Mouse (Mus musculus) hindbrain, embryonic 11.5 days (tissue): ENCODE data around the gene Olfr855. TPM values are rescaled to one million over a fixed set of nuclear protein-coding genes. Genes with fewer than 3 reads are reported as not detected.

Experiments used
- ATAC-seq: fragments of 200-750 bp; cut with Nextera tagmentation; 2 replicates; pipeline ENCODE4 v1.8.0; 2017; ENCODE audit warnings: mild to moderate bottlenecking, moderate TSS enrichment, moderate library complexity; ENCODE audit not compliant: low FRiP score
- DNase-seq: peaks from one replicate; pipeline ENCODE4 v3.0.0-alpha.2; 2015; ENCODE audit warnings: low spot score
- H3K27ac ChIP-seq: fragments of 300-500 bp; sonication (generic); 2 replicates; pipeline ENCODE4 v1.5.1; 2014; ENCODE audit warnings: mild to moderate bottlenecking, low read depth, low read length
- H3K27me3 ChIP-seq: fragments of 300-500 bp; sonication (generic); 2 replicates; pipeline ENCODE4 v1.6.1; 2014; ENCODE audit warnings: mild to moderate bottlenecking, low read length, moderate library complexity, mixed read lengths; ENCODE audit not compliant: control insufficient read depth, insufficient read depth
- H3K36me3 ChIP-seq: fragments of 300-500 bp; sonication (generic); 2 replicates; pipeline ENCODE4 v1.6.1; 2014; ENCODE audit warnings: mild to moderate bottlenecking, low read length, moderate library complexity, mixed read lengths; ENCODE audit not compliant: control insufficient read depth, insufficient read depth
- H3K4me1 ChIP-seq: fragments of 300-500 bp; sonication (generic); replicated peaks from 2 replicates; pipeline ENCODE4 v1.6.1; 2014; ENCODE audit warnings: low read length, mixed read lengths; ENCODE audit not compliant: control insufficient read depth, insufficient read depth
- H3K4me2 ChIP-seq: fragments of 300-500 bp; sonication (generic); replicated peaks from 2 replicates; pipeline ENCODE4 v1.6.1; 2014; ENCODE audit warnings: mild to moderate bottlenecking, low read depth, low read length
- H3K4me3 ChIP-seq: fragments of 300-500 bp; sonication (generic); 2 replicates; pipeline ENCODE4 v1.5.1; 2014; ENCODE audit warnings: low read depth, low read length
- H3K9ac ChIP-seq: fragments of 300-500 bp; sonication (generic); 2 replicates; pipeline ENCODE4 v1.6.1; 2014; ENCODE audit warnings: low read depth, low read length
- H3K9me3 ChIP-seq: fragments of 300-500 bp; sonication (generic); 2 replicates; pipeline ENCODE4 v1.6.1; 2016; ENCODE audit warnings: low read length; ENCODE audit not compliant: control insufficient read depth
- WGBS: fragments of 180-500 bp; shearing (Covaris S2); extraction: QIAGEN DNeasy Blood & Tissue Kit; methylation state at CpG from one replicate; pipeline ENCODE4 v1.1.7; 2014; 5-methylcytosine and 5-hydroxymethylcytosine counted together
- polyA plus RNA-seq: library from polyadenylated mRNA; unstranded; fragments of >200 nt; fragmentation: Nextera tagmentation; extraction: Ambion mirVana; gene quantifications from 2 replicates; pipeline ENCODE4 v1.2.1, GENCODE M21; 2014

Gene Olfr855
- polyA plus RNA-seq = not detected in 2 replicates

DNA sequence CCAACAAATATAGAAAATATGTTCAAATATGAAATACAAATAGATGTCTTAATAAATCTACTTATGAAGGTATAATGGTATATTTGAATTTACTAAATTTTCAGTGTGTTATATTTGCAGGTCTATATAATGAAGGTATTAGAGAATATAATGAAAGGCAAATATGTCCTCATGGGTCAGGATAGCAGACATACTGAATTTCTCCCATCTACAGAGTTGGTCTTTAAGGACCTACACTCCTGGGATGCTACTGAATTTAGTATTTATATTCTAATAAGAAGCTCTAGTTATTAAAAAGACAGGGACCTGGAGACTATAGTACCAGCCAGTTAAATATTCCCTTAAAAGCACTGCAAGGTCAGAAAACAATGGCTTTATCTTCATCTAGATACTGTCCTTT is at the start of gene Olfr855:
Olfr855 (plus strand) TSS at position 301 of the 400 bp plus-strand sequence.
- Histone ChIP-seq H3K36me3 (no peaks in the 10 kb centered on the region), H3K4me3 (no peak within 1 kb of the TSS), H3K9me3 (no peaks in the 10 kb centered on the region), H3K27me3 (no peaks in the 10 kb centered on the region), H3K4me1 (no peaks in the 10 kb centered on the region), H3K4me2 (no peak within 1 kb of the TSS), H3K9ac (no peak within 1 kb of the TSS), H3K27ac (no peak within 1 kb of the TSS)
- DNase-seq = no peak
- no peak for ATAC-seq

DNA sequence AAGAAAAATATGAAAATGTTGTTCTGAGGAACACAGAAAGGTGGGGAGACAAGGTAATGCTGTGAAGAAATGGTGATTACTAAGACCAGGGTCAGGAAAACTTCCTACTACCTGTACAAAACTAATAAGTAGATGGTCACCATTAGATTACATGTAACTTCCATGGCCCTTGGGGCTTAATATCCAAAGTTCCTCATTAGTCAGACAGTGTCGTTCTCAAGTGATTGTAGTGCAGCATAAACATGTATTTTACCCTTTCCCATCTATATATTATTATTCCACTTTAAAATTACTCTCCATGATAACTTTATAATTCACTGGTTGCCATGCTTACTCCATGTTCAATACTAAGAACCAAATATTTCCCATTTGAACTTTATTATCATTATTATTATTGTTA is 41.4 kb upstream of the Olfr855 start, which contains the start of gene Olfr853:
Olfr853 (minus strand) TSS at position 101 of the 400 bp plus-strand sequence.
- no peaks in the 10 kb centered on the region for H3K4me1 ChIP-seq
- H3K36me3 ChIP-seq = no peaks in the 10 kb centered on the region
- H3K4me2 ChIP-seq = no peak within 1 kb of the TSS
- no peak for ATAC-seq
- no peaks in the 10 kb centered on the region for H3K27me3 ChIP-seq
- 80% methylated on average over 1 of the region's 1 CpGs for WGBS
- H3K4me3 ChIP-seq = no peak within 1 kb of the TSS
- no peak within 1 kb of the TSS for H3K27ac ChIP-seq
- no peak within 1 kb of the TSS for H3K9ac ChIP-seq
- H3K9me3 ChIP-seq = no peaks in the 10 kb centered on the region
- DNase-seq = no peak

DNA sequence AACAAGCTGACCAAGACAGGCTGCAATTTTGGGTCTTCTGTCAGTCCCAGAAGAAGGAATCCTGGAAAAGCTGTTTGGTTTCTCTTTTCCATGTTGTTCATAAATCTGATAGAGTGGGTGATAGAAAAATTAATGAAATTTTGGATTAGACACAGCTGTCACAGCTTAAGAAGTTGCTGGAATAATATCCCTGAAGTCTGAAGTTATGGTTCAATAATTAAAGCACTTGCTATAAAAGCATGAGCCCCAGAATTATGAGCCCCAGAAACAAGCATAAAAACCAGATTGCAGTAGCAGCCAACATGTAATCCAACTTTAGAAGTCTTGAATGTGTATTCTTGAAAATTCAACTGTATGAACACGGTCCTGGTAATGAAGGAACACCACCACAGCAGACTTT is 15.1 kb upstream of the Olfr855 start, which contains the start of gene Olfr854:
Olfr854 (minus strand) TSS at position 101 of the 400 bp plus-strand sequence.
- H3K9me3 ChIP-seq = no peaks in the 10 kb centered on the region
- WGBS = 76% methylated on average over 1 of the region's 1 CpGs
- no peak for DNase-seq
- H3K9ac ChIP-seq = no peak within 1 kb of the TSS
- no peaks in the 10 kb centered on the region for H3K4me1 ChIP-seq
- H3K4me3 ChIP-seq = no peak within 1 kb of the TSS
- H3K36me3 ChIP-seq = no peaks in the 10 kb centered on the region
- H3K27me3 ChIP-seq = no peaks in the 10 kb centered on the region
- no peak within 1 kb of the TSS for H3K4me2 ChIP-seq
- no peak for ATAC-seq
- H3K27ac ChIP-seq = no peak within 1 kb of the TSS

DNA sequence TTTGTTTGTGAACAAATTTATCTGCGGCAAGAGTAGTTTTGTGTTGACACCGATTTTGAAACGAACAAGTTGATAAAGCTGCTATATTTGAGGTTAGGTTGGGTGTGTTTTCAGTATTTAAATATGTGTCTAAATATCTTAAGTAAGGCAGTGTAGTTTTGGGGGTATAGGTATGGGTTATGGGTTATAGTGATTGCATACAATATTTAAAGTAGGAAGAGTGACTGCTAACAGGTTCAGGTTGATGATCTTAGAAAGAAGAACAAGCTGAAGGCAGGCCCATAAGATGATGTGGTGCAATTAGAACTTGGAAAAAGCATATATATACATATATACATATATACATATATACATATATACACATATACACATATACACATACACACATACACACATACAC is 38.9 kb downstream of the Olfr855 start:
- H3K4me1 ChIP-seq = no peaks in the 10 kb centered on the region
- DNase-seq = no peak
- no peaks in the 10 kb centered on the region for H3K36me3 ChIP-seq
- WGBS = 93% methylated on average over 3 of the region's 3 CpGs
- peak; percentile 30 for ATAC-seq
- no peak overlapping the region for H3K4me3 ChIP-seq
- no peak overlapping the region for H3K9ac ChIP-seq
- no peaks in the 10 kb centered on the region for H3K27me3 ChIP-seq
- no peak overlapping the region for H3K27ac ChIP-seq
- H3K4me2 ChIP-seq = no peak overlapping the region
- no peaks in the 10 kb centered on the region for H3K9me3 ChIP-seq

DNA sequence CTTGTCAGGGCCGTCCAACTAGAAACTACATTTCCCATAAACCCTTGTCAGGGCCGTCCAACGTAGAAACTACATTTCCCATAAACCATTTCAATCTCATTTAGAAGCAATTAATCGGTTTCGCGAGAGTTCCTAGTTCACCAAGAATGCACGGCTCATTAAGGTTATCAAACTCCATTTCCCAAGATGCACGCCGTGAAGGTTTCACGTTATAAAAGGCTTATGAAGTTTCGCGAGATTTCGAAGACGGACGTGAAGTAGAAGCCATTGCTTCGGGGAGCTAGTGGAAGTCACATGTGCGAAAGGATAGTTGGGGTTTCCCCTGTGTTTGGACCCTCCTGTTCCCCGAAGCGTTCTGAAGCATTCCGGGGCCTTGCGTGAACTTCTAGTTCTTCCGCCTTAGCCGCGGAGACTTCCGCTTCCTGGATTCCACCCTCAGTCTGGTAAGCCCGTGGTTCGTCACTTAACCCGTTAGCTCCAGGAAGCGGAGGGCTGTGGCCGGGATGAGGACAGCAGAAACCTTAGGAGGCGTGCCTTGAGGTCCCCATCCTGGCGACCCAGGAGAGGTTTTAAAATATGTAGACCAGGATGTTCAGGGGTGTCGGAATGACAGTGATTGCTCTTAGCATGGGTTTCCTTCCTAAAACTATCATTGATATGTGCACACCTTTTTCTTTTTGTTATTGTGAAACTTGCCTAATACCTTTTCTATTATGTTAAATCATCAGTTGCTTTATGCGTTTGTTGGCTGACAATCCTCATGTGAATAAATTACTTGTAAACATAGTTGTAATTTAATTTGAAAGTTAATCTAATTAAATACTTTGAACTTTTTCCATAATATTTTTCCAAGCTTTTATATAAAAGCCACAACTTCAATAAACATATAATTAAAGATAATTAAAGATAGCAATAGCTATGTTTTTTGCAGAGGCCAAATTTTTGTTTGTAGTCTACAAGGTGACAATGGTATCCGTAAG is 39.7 kb downstream of the Olfr855 start, which contains the start of gene Zfp317:
Zfp317 (plus strand) TSS at position 260 of the 980 bp plus-strand sequence.
- Histone ChIP-seq H3K9me3 (no peaks in the 10 kb centered on the region), H3K27me3 (no peaks in the 10 kb centered on the region), H3K36me3 (no peaks in the 10 kb centered on the region), H3K9ac (peak within 1 kb of the TSS; percentile 42), H3K4me3 (peak within 1 kb of the TSS; percentile 61), H3K4me2 (peak within 1 kb of the TSS; percentile 18; the same call in 1 of the 2 replicates), H3K27ac (peak within 1 kb of the TSS; percentile 61), H3K4me1 (no peaks in the 10 kb centered on the region)
- 2% methylated on average over 35 of the region's 35 CpGs for WGBS
- ATAC-seq (peak; percentile 97), DNase-seq (peak; percentile 91)

DNA sequence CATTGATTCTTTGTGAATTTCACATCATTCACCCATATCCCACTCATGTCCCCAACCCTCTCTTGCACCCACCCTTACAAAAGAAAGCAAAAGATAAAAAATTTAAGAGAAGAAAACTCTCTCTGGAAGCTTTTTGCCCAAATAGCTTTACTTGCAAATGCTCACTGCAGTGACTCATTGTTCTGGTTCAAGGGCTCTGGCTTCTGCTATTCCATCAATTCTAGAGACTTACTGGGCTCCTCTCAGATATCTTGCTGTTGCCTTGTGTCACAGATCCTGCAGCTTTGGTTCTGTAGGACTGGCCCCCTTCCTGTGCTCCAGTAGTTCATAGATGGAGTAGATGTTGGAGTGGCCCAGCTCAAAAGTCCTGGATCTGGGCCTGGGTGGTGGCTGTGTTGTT is 47.2 kb downstream of the Olfr855 start:
- Histone ChIP-seq H3K9me3 (no peaks in the 10 kb centered on the region), H3K27me3 (no peaks in the 10 kb centered on the region), H3K4me2 (no peak overlapping the region), H3K4me3 (no peak overlapping the region), H3K27ac (no peak overlapping the region), H3K4me1 (no peaks in the 10 kb centered on the region), H3K36me3 (no peaks in the 10 kb centered on the region), H3K9ac (no peak overlapping the region)
- DNase-seq (no peak), ATAC-seq (no peak)

Other genes starting within 250 kb of the Olfr855 start
- gene Olfr845, start 246.2 kb upstream of the Olfr855 start, polyA plus RNA-seq = not detected in 2 replicates
- gene Olfr846, start 218.6 kb upstream of the Olfr855 start, polyA plus RNA-seq = not detected in 2 replicates
- gene Olfr847, start 203.9 kb upstream of the Olfr855 start, polyA plus RNA-seq = not detected in 2 replicates
- gene Olfr849, start 142.4 kb upstream of the Olfr855 start, polyA plus RNA-seq = not detected in 2 replicates
- not detected in 2 replicates for gene Olfr850, start 104.4 kb upstream of the Olfr855 start, polyA plus RNA-seq
- gene Olfr851, start 89.3 kb upstream of the Olfr855 start, polyA plus RNA-seq = not detected in 2 replicates
- not detected in 2 replicates for gene Olfr853, start 41.5 kb upstream of the Olfr855 start, polyA plus RNA-seq
- not detected in 2 replicates for gene Olfr854, start 15.2 kb upstream of the Olfr855 start, polyA plus RNA-seq
- gene Zfp317, start 39.5 kb downstream of the Olfr855 start, polyA plus RNA-seq = 41.7 and 43.6 TPM in 2 replicates
- gene Olfr857, start 126.8 kb downstream of the Olfr855 start, polyA plus RNA-seq = not detected in 2 replicates
- not detected in 2 replicates for gene Olfr58, start 197.7 kb downstream of the Olfr855 start, polyA plus RNA-seq
- not detected in 2 replicates for gene Olfr859, start 222.3 kb downstream of the Olfr855 start, polyA plus RNA-seq